Mouse (Mus musculus): ENCODE data around the gene Bco2. TPM values are rescaled to one million over a fixed set of nuclear protein-coding genes. Genes with fewer than 3 reads are reported as not detected.

Gene Bco2
- 0.52 and 0.61 TPM in 2 replicates for polyA plus RNA-seq (2015; fragmentation: Nextera tagmentation; extraction: Ambion mirVana)

GRCm38 (mm10) chr9:50555094-50555446, at the start of gene Bco2:
Gene Bco2 (minus strand): TSS chr9:50555181.
- Histone ChIP-seq H3K9ac (replicated peaks; ENCODE audit: low read depth, low read length) (peak within 1 kb of the TSS; percentile 59), H3K27me3 (replicated peaks; ENCODE audit: control insufficient read depth, insufficient read depth, low read length) (no peaks in the 10 kb centered on the region), H3K4me1 (replicated peaks; ENCODE audit: control insufficient read depth, insufficient read depth, low read length) (peaks cover 13% of the 10 kb centered on the region), H3K36me3 (ENCODE audit: control insufficient read depth, insufficient read depth) (no peaks in the 10 kb centered on the region), H3K27ac (ENCODE audit: low read length) (peak within 1 kb of the TSS; percentile 79), H3K4me2 (ENCODE audit: low read length) (peak within 1 kb of the TSS; percentile 53), H3K4me3 (replicated peaks; ENCODE audit: low read length) (peak within 1 kb of the TSS; percentile 37), H3K9me3 (ENCODE audit: control insufficient read depth, low read length) (no peaks in the 10 kb centered on the region)
- ATAC-seq = peak; percentile 57
- 3% methylated on average over 2 of the region's 2 CpGs for WGBS

DNA sequence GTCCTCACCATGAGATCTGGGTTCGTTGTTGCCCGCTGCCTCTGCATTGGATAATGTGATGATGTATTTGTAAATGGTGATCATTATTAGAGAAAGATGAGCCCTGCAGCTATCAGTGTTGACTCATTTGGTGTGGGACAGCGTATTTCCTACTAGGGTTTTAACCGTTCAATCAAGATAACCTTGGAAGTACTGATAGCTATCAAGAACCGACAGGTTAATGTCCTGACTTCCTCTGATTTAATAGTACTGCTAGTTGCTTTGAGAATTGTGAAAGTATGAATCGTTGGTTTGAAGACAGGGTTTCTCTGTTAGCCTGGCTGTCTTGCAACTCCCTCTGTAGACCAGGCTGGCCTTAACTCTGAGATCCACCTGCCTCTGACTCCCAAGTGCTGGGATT, 49.4 kb upstream of the Bco2 start:
- no peaks in the 10 kb centered on the region for H3K27me3 ChIP-seq (replicated peaks; ENCODE audit: control insufficient read depth, insufficient read depth, low read length)
- H3K9me3 ChIP-seq (ENCODE audit: control insufficient read depth, low read length) = no peaks in the 10 kb centered on the region
- no peak for ATAC-seq
- H3K36me3 ChIP-seq (ENCODE audit: control insufficient read depth, insufficient read depth) = peaks cover 7% of the 10 kb centered on the region
- H3K4me3 ChIP-seq (replicated peaks; ENCODE audit: low read length) = peak overlapping the region; percentile 86
- peak overlapping the region; percentile 81 for H3K4me2 ChIP-seq (ENCODE audit: low read length)
- H3K4me1 ChIP-seq (replicated peaks; ENCODE audit: control insufficient read depth, insufficient read depth, low read length) = peaks cover 22% of the 10 kb centered on the region
- 2% methylated on average over 6 of the region's 6 CpGs for WGBS
- peak overlapping the region; percentile 84 for H3K27ac ChIP-seq (ENCODE audit: low read length)
- peak overlapping the region; percentile 78 for H3K9ac ChIP-seq (replicated peaks; ENCODE audit: low read depth, low read length)

- Histone ChIP-seq H3K27ac (ENCODE audit: low read length) (peak overlapping the region; percentile 84), H3K27me3 (replicated peaks; ENCODE audit: control insufficient read depth, insufficient read depth, low read length) (no peaks in the 10 kb centered on the region), H3K9me3 (ENCODE audit: control insufficient read depth, low read length) (no peaks in the 10 kb centered on the region), H3K36me3 (ENCODE audit: control insufficient read depth, insufficient read depth) (peaks cover 8% of the 10 kb centered on the region), H3K4me2 (ENCODE audit: low read length) (peak overlapping the region; percentile 81), H3K4me3 (replicated peaks; ENCODE audit: low read length) (peak overlapping the region; percentile 86), H3K9ac (replicated peaks; ENCODE audit: low read depth, low read length) (peak overlapping the region; percentile 78), H3K4me1 (replicated peaks; ENCODE audit: control insufficient read depth, insufficient read depth, low read length) (peaks cover 22% of the 10 kb centered on the region)
- WGBS = under 1% methylated on average over 21 of the region's 24 CpGs
- peak; percentile 90 for ATAC-seq
These were observed 49.0 kb upstream of the Bco2 start for GRCm38 (mm10) chr9:50603998-50604324.

DNA sequence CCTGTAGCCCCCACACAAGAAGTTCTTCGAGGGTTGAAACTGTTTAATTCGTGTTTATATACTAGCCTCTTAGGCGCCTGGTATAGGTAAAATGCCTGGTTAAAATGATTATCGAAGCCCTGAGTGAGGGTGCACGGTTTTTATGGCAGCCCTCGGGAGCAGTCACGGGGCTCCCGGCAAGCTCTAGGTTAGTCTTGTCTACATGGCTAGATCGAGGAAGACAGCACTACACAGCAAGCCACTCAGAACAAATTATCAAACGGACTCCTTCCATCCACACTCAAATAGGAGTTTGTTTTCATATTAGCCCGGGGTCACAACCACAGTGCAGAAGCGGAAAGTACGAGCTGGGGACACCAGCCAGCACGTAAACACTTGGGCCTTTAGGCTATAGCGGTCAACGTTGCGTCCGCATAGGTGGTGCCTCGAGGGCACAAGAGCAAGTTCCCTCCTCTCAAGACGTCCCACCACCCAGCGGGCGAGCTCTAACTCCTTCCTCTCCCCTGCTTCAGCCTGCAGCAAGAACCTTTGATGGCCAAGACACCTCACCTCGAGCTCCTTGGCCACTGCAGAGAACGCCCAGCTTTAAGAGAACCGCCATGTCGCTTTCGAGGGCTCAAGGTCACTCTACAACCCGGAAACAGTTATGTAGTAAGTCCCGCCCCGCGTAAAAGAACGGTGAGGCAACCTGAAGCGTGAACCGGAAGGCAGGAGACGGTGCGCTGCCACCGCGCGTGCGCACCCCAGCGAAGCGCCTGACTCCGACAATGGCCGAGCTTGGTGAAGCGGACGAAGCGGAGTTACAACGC, 48.4 kb upstream of the Bco2 start, which contains the start of the genes Sdhd and Timm8b:
TSS of gene Sdhd (minus strand) at position 624 of the 809 bp plus-strand sequence.
TSS of gene Timm8b (plus strand) at position 722 of the 809 bp plus-strand sequence.
- no peaks in the 10 kb centered on the region for H3K27me3 ChIP-seq (replicated peaks; ENCODE audit: control insufficient read depth, insufficient read depth, low read length)
- no peaks in the 10 kb centered on the region for H3K9me3 ChIP-seq (ENCODE audit: control insufficient read depth, low read length)
- H3K36me3 ChIP-seq (ENCODE audit: control insufficient read depth, insufficient read depth) = peaks cover 9% of the 10 kb centered on the region
- peak within 1 kb of the TSS; percentile 86 for H3K4me3 ChIP-seq (replicated peaks; ENCODE audit: low read length)
- H3K4me1 ChIP-seq (replicated peaks; ENCODE audit: control insufficient read depth, insufficient read depth, low read length) = peaks cover 22% of the 10 kb centered on the region
- peak; percentile 99 for ATAC-seq
- peak within 1 kb of the TSS; percentile 78 for H3K9ac ChIP-seq (replicated peaks; ENCODE audit: low read depth, low read length)
- H3K4me2 ChIP-seq (ENCODE audit: low read length) = peak within 1 kb of the TSS; percentile 94
- peak within 1 kb of the TSS; percentile 84 for H3K27ac ChIP-seq (ENCODE audit: low read length)
- WGBS = 1% methylated on average over 48 of the region's 48 CpGs

DNA sequence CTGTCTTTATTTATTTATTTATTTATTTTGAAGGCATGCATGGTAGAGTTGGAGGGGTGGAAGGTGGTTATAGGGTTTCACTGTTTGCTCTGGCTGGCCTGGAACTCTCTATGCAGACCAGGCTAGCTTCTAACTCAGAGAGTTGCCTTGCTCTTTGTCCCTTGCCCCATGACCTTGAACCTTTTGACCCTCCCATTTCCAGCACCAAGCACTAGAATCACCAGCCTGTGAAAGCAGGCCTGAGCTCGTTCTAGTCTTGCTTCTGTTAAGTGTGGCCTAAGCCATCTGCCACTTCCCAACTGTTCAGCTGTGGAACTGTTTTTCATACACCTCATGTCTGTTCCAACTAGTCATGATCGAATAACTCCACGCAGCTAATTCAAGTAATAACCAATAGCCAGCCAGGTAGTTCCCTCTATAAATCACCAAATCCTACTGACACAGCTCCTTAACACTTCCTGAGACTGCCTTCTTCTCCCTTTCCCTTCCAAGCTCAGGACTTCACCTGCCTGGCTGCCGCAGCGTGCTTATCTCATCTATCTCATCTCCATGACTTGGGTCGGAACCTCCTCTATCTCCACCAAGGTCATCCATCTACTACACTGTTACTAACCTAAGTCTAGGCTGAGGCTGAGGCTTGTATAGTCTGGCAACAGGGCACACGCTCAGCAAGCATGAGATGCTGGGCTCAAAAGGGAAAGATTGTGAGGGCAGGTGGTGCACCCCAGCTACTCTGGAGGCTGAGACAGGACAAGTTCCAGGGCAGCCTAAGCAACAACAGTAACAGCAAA, 47.3 kb upstream of the Bco2 start:
- Histone ChIP-seq H3K27ac (ENCODE audit: low read length) (no peak overlapping the region), H3K36me3 (ENCODE audit: control insufficient read depth, insufficient read depth) (peaks cover 12% of the 10 kb centered on the region), H3K4me2 (ENCODE audit: low read length) (peak overlapping the region; percentile 94), H3K9me3 (ENCODE audit: control insufficient read depth, low read length) (no peaks in the 10 kb centered on the region), H3K9ac (replicated peaks; ENCODE audit: low read depth, low read length) (no peak overlapping the region), H3K4me1 (replicated peaks; ENCODE audit: control insufficient read depth, insufficient read depth, low read length) (peaks cover 22% of the 10 kb centered on the region), H3K27me3 (replicated peaks; ENCODE audit: control insufficient read depth, insufficient read depth, low read length) (no peaks in the 10 kb centered on the region), H3K4me3 (replicated peaks; ENCODE audit: low read length) (no peak overlapping the region)
- ATAC-seq = no peak
- 91% methylated on average over 7 of the region's 7 CpGs for WGBS

GRCm38 (mm10) chr9:50601536-50601935, 46.6 kb upstream of the Bco2 start:
- no peak overlapping the region for H3K9ac ChIP-seq (replicated peaks; ENCODE audit: low read depth, low read length)
- H3K27me3 ChIP-seq (replicated peaks; ENCODE audit: control insufficient read depth, insufficient read depth, low read length) = no peaks in the 10 kb centered on the region
- H3K4me2 ChIP-seq (ENCODE audit: low read length) = no peak overlapping the region
- no peak overlapping the region for H3K27ac ChIP-seq (ENCODE audit: low read length)
- no peaks in the 10 kb centered on the region for H3K9me3 ChIP-seq (ENCODE audit: control insufficient read depth, low read length)
- peaks cover 15% of the 10 kb centered on the region for H3K36me3 ChIP-seq (ENCODE audit: control insufficient read depth, insufficient read depth)
- 91% methylated on average over 6 of the region's 6 CpGs for WGBS
- ATAC-seq = no peak
- H3K4me1 ChIP-seq (replicated peaks; ENCODE audit: control insufficient read depth, insufficient read depth, low read length) = peaks cover 22% of the 10 kb centered on the region
- H3K4me3 ChIP-seq (replicated peaks; ENCODE audit: low read length) = no peak overlapping the region

GRCm38 (mm10) chr9:50596973-50597372, 42.0 kb upstream of the Bco2 start:
- WGBS = 95% methylated on average over 8 of the region's 8 CpGs
- H3K27me3 ChIP-seq (replicated peaks; ENCODE audit: control insufficient read depth, insufficient read depth, low read length) = no peaks in the 10 kb centered on the region
- no peak for ATAC-seq
- peaks cover under 1% of the 10 kb centered on the region for H3K4me1 ChIP-seq (replicated peaks; ENCODE audit: control insufficient read depth, insufficient read depth, low read length)
- no peak overlapping the region for H3K4me3 ChIP-seq (replicated peaks; ENCODE audit: low read length)
- no peak overlapping the region for H3K27ac ChIP-seq (ENCODE audit: low read length)
- H3K9ac ChIP-seq (replicated peaks; ENCODE audit: low read depth, low read length) = no peak overlapping the region
- peaks cover 14% of the 10 kb centered on the region for H3K36me3 ChIP-seq (ENCODE audit: control insufficient read depth, insufficient read depth)
- no peaks in the 10 kb centered on the region for H3K9me3 ChIP-seq (ENCODE audit: control insufficient read depth, low read length)
- no peak overlapping the region for H3K4me2 ChIP-seq (ENCODE audit: low read length)

DNA sequence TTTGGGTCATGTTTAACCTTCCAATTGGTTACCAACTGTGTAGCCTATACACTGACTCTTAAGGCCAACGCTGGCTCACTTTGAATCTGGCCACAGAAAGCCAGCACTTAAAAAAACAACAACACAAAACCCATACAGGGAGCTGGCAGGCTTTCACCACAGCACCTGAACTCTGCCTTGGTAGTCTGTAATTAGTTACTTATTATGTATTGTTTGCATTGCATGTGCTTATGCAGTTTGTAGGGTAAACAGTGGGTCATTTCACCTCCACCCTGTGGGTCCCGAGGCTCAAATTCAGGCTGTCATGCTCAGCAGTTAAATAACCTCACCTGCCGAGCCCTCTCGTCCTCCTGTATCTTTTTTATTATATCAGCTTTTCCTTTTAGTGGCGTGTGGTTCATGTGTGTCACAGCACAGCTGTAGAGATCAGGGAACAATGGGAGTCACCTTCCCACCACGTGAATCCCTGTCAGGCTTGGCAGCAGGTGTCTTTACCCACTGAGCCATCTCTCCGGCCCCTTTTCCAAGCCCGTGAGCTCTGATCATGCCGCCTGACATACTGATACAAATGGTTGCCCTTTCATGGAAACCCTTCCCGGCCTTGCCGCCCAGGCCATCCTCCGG, 39.9 kb upstream of the Bco2 start:
- Histone ChIP-seq H3K4me2 (ENCODE audit: low read length) (no peak overlapping the region), H3K27ac (ENCODE audit: low read length) (no peak overlapping the region), H3K36me3 (ENCODE audit: control insufficient read depth, insufficient read depth) (peaks cover 14% of the 10 kb centered on the region), H3K4me3 (replicated peaks; ENCODE audit: low read length) (no peak overlapping the region), H3K4me1 (replicated peaks; ENCODE audit: control insufficient read depth, insufficient read depth, low read length) (no peaks in the 10 kb centered on the region), H3K27me3 (replicated peaks; ENCODE audit: control insufficient read depth, insufficient read depth, low read length) (no peaks in the 10 kb centered on the region), H3K9me3 (ENCODE audit: control insufficient read depth, low read length) (no peaks in the 10 kb centered on the region), H3K9ac (replicated peaks; ENCODE audit: low read depth, low read length) (no peak overlapping the region)
- 79% methylated on average over 12 of the region's 12 CpGs for WGBS
- no peak for ATAC-seq

GRCm38 (mm10) chr9:50593544-50593943, 38.6 kb upstream of the Bco2 start:
- no peak for ATAC-seq
- no peaks in the 10 kb centered on the region for H3K4me1 ChIP-seq (replicated peaks; ENCODE audit: control insufficient read depth, insufficient read depth, low read length)
- no peak overlapping the region for H3K4me2 ChIP-seq (ENCODE audit: low read length)
- H3K4me3 ChIP-seq (replicated peaks; ENCODE audit: low read length) = no peak overlapping the region
- H3K27me3 ChIP-seq (replicated peaks; ENCODE audit: control insufficient read depth, insufficient read depth, low read length) = no peaks in the 10 kb centered on the region
- no peak overlapping the region for H3K27ac ChIP-seq (ENCODE audit: low read length)
- H3K36me3 ChIP-seq (ENCODE audit: control insufficient read depth, insufficient read depth) = peaks cover 11% of the 10 kb centered on the region
- WGBS = 88% methylated on average over 3 of the region's 3 CpGs
- H3K9ac ChIP-seq (replicated peaks; ENCODE audit: low read depth, low read length) = no peak overlapping the region
- no peaks in the 10 kb centered on the region for H3K9me3 ChIP-seq (ENCODE audit: control insufficient read depth, low read length)

Measured in forebrain, embryonic 16.5 days (tissue).